Mouse (Mus musculus): ENCODE measurements around the gene Serpinb6b. TPM values are rescaled to one million over a fixed set of nuclear protein-coding genes. Genes with fewer than 3 reads are reported as not detected.

Serpinb6b gene
- polyA plus RNA-seq, 1 experiment: 15.9 TPM

- Histone ChIP-seq H3K27ac (ENCODE audit: control insufficient read depth, insufficient read depth, low read length) (no peak overlapping the region), H3K36me3 (ENCODE audit: control insufficient read depth, insufficient read depth, low read length) (no peaks in the 10 kb centered on the region), H3K4me1 (replicated peaks; ENCODE audit: control insufficient read depth, insufficient read depth, low read length) (peaks cover 4% of the 10 kb centered on the region), H3K27me3 (ENCODE audit: control insufficient read depth, insufficient read depth, low read length) (no peaks in the 10 kb centered on the region), H3K4me3 (ENCODE audit: control insufficient read depth, insufficient read depth, low read length) (no peak overlapping the region)
- WGBS: 96% methylated on average over 2 of the region's 2 CpGs
- no peak for DNase-seq
- TF ChIP-seq POLR2A (IDR thresholded peaks at IDR 0.05; ENCODE audit: control insufficient read depth, extremely low read depth, insufficient read depth, low read length, poor library complexity) (no peak), CTCF (IDR thresholded peaks at IDR 0.05; ENCODE audit: borderline replicate concordance, control insufficient read depth, extremely low read depth, insufficient read depth, low read length, poor library complexity) (no peak)
Observed at GRCm38 (mm10) chr13:32993894-32994242, 28.9 kb downstream of the Serpinb6b start.

- no peak for TF ChIP-seq POLR2A (IDR thresholded peaks at IDR 0.05; ENCODE audit: control insufficient read depth, extremely low read depth, insufficient read depth, low read length, poor library complexity)
- TF ChIP-seq CTCF (IDR thresholded peaks at IDR 0.05; ENCODE audit: borderline replicate concordance, control insufficient read depth, extremely low read depth, insufficient read depth, low read length, poor library complexity): no peak
- no peak for DNase-seq
- no peak overlapping the region for H3K27ac ChIP-seq (ENCODE audit: control insufficient read depth, insufficient read depth, low read length)
- H3K4me3 ChIP-seq (ENCODE audit: control insufficient read depth, insufficient read depth, low read length): no peak overlapping the region
- peaks cover 4% of the 10 kb centered on the region for H3K4me1 ChIP-seq (replicated peaks; ENCODE audit: control insufficient read depth, insufficient read depth, low read length)
- H3K36me3 ChIP-seq (ENCODE audit: control insufficient read depth, insufficient read depth, low read length): no peaks in the 10 kb centered on the region
- 92% methylated on average over 4 of the region's 4 CpGs for WGBS
- no peaks in the 10 kb centered on the region for H3K27me3 ChIP-seq (ENCODE audit: control insufficient read depth, insufficient read depth, low read length)
Observed at GRCm38 (mm10) chr13:32995051-32995450, 30.0 kb downstream of the Serpinb6b start.

GRCm38 (mm10) chr13:33001341-33001740, 36.3 kb downstream of the Serpinb6b start:
- no peaks in the 10 kb centered on the region for H3K36me3 ChIP-seq (ENCODE audit: control insufficient read depth, insufficient read depth, low read length)
- no peak overlapping the region for H3K27ac ChIP-seq (ENCODE audit: control insufficient read depth, insufficient read depth, low read length)
- TF ChIP-seq POLR2A (IDR thresholded peaks at IDR 0.05; ENCODE audit: control insufficient read depth, extremely low read depth, insufficient read depth, low read length, poor library complexity) (no peak), CTCF (IDR thresholded peaks at IDR 0.05; ENCODE audit: borderline replicate concordance, control insufficient read depth, extremely low read depth, insufficient read depth, low read length, poor library complexity) (no peak)
- WGBS: 36% methylated on average over 5 of the region's 5 CpGs
- DNase-seq: no peak
- no peak overlapping the region for H3K4me3 ChIP-seq (ENCODE audit: control insufficient read depth, insufficient read depth, low read length)
- peaks cover 5% of the 10 kb centered on the region for H3K4me1 ChIP-seq (replicated peaks; ENCODE audit: control insufficient read depth, insufficient read depth, low read length)
- no peaks in the 10 kb centered on the region for H3K27me3 ChIP-seq (ENCODE audit: control insufficient read depth, insufficient read depth, low read length)

GRCm38 (mm10) chr13:33002950-33003349, 37.9 kb downstream of the Serpinb6b start, which contains the start of gene Serpinb9:
Gene Serpinb9, plus strand, starts transcription at chr13:33003250.
- WGBS: 66% methylated on average over 3 of the region's 3 CpGs
- no peaks in the 10 kb centered on the region for H3K36me3 ChIP-seq (ENCODE audit: control insufficient read depth, insufficient read depth, low read length)
- H3K27me3 ChIP-seq (ENCODE audit: control insufficient read depth, insufficient read depth, low read length): no peaks in the 10 kb centered on the region
- no peak for TF ChIP-seq POLR2A (IDR thresholded peaks at IDR 0.05; ENCODE audit: control insufficient read depth, extremely low read depth, insufficient read depth, low read length, poor library complexity)
- no peak for TF ChIP-seq CTCF (IDR thresholded peaks at IDR 0.05; ENCODE audit: borderline replicate concordance, control insufficient read depth, extremely low read depth, insufficient read depth, low read length, poor library complexity)
- H3K4me1 ChIP-seq (replicated peaks; ENCODE audit: control insufficient read depth, insufficient read depth, low read length): peaks cover 5% of the 10 kb centered on the region
- H3K4me3 ChIP-seq (ENCODE audit: control insufficient read depth, insufficient read depth, low read length): peak within 1 kb of the TSS; percentile 40
- H3K27ac ChIP-seq (ENCODE audit: control insufficient read depth, insufficient read depth, low read length): peak within 1 kb of the TSS; percentile 80
- no peak for DNase-seq

GRCm38 (mm10) chr13:33003523-33004413, 38.8 kb downstream of the Serpinb6b start:
- Histone ChIP-seq H3K4me1 (replicated peaks; ENCODE audit: control insufficient read depth, insufficient read depth, low read length) (peaks cover 5% of the 10 kb centered on the region), H3K27ac (ENCODE audit: control insufficient read depth, insufficient read depth, low read length) (peak overlapping the region; percentile 80), H3K27me3 (ENCODE audit: control insufficient read depth, insufficient read depth, low read length) (no peaks in the 10 kb centered on the region), H3K36me3 (ENCODE audit: control insufficient read depth, insufficient read depth, low read length) (0 out of 2 replicates have a peak, but pooled peaks cover 2% of the 10 kb centered on the region), H3K4me3 (ENCODE audit: control insufficient read depth, insufficient read depth, low read length) (peak overlapping the region; percentile 40)
- DNase-seq: peak; percentile 6
- WGBS: 16% methylated on average over 9 of the region's 9 CpGs
- TF ChIP-seq CTCF (IDR thresholded peaks at IDR 0.05; ENCODE audit: borderline replicate concordance, control insufficient read depth, extremely low read depth, insufficient read depth, low read length, poor library complexity): no peak
- TF ChIP-seq POLR2A (IDR thresholded peaks at IDR 0.05; ENCODE audit: control insufficient read depth, extremely low read depth, insufficient read depth, low read length, poor library complexity): no peak

GRCm38 (mm10) chr13:33004414-33005105, 39.6 kb downstream of the Serpinb6b start:
- TF ChIP-seq POLR2A (IDR thresholded peaks at IDR 0.05; ENCODE audit: control insufficient read depth, extremely low read depth, insufficient read depth, low read length, poor library complexity) (0 out of 2 replicates have a peak, but pooled peaks have one; percentile 39), CTCF (IDR thresholded peaks at IDR 0.05; ENCODE audit: borderline replicate concordance, control insufficient read depth, extremely low read depth, insufficient read depth, low read length, poor library complexity) (peak; percentile 76; the same call in 1 of the 2 replicates)
- peak; percentile 80 for DNase-seq
- peak overlapping the region; percentile 40 for H3K4me3 ChIP-seq (ENCODE audit: control insufficient read depth, insufficient read depth, low read length)
- peaks cover 5% of the 10 kb centered on the region for H3K4me1 ChIP-seq (replicated peaks; ENCODE audit: control insufficient read depth, insufficient read depth, low read length)
- H3K36me3 ChIP-seq (ENCODE audit: control insufficient read depth, insufficient read depth, low read length): 0 out of 2 replicates have a peak, but pooled peaks cover 6% of the 10 kb centered on the region
- no peaks in the 10 kb centered on the region for H3K27me3 ChIP-seq (ENCODE audit: control insufficient read depth, insufficient read depth, low read length)
- peak overlapping the region; percentile 80 for H3K27ac ChIP-seq (ENCODE audit: control insufficient read depth, insufficient read depth, low read length)
- WGBS: 9% methylated on average over 12 of the region's 12 CpGs

Measured in thymus, adult 2 months (tissue).